Mouse (Mus musculus) c-Kit-positive CD71-negative TER-119-negative erythroid progenitor cells, embryonic 14.5 days (primary cell): ENCODE measurements around the gene Vav2.

Experiments used
- DNase-seq: peaks from one replicate; pipeline ENCODE4 v3.0.0-alpha.2; 2013; ENCODE audit warnings: low read depth

Vav2 gene

DNA sequence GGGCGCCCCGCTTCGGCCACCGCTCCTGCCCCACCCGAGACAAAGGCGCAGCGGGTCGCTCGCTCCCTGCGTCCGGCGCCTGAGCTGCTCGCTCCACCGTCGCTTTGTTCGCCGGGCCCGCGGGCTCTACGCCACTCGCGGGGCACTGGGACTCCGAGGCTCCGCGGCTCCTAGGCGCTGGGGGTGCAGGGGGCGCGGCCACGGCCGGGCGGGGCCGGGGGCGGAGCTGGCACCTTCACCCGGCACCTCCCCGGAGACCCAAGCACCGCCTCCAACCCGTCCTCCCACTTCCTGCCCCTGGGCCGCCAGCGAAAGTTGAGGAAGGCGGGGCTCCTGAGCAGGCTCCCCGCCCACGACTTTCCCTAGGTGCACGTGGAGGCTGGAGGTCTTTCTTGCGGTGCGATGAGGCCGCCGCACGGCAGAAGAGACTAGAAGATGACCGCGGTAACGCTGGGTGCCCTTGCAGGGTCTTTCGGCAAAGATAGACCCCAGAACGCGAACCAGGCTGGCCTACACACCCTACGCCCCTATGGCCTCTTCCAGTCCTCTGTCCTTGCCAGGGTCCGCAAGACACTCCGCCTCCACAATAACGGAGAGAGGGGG, at the start of gene Vav2:
Gene Vav2 (minus strand): TSS at position 179 of the 603 bp plus-strand sequence.
- DNase-seq, result peak; percentile 90

DNA sequence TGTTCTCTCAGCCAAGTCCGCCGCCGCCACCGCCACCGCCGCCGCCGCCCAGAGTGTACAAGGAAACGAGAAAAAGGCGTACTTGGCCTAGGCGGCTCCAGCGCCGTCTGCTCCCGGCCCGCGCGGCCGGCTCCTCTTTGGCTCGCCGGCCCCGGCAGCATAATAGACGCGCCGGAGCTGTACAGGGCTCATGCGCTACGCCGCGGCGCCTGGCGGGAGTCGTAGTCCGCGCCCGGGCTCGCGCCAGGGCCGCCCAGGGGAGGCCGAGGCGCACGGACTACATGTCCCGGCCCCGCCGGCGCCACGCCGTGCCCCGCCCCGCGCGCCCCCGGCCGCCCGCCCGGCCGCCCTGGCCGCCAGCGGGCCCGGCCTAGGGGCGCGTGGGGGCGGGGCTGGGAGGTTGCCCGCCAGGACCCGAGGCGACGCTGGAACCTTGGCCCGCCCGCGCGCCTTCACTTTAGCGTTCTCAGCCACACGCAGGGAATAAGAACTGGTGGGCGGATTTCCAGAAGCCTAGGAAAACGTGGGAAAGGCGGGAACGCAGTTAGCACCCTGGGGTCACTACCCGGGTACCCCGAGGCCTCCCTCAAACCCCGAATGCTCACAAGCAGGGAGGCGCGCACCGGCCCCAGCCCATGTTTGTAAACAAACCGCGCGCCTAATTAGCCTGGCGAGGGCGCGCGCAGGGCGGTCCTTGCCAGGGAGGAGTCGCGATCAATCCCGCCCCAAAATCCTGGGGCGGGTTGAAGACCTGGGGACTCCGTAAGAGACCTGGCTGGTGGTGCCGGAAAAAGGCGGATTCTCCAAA, 48.9 kb upstream of the Vav2 start:
- DNase-seq, result peak; percentile 79

DNA sequence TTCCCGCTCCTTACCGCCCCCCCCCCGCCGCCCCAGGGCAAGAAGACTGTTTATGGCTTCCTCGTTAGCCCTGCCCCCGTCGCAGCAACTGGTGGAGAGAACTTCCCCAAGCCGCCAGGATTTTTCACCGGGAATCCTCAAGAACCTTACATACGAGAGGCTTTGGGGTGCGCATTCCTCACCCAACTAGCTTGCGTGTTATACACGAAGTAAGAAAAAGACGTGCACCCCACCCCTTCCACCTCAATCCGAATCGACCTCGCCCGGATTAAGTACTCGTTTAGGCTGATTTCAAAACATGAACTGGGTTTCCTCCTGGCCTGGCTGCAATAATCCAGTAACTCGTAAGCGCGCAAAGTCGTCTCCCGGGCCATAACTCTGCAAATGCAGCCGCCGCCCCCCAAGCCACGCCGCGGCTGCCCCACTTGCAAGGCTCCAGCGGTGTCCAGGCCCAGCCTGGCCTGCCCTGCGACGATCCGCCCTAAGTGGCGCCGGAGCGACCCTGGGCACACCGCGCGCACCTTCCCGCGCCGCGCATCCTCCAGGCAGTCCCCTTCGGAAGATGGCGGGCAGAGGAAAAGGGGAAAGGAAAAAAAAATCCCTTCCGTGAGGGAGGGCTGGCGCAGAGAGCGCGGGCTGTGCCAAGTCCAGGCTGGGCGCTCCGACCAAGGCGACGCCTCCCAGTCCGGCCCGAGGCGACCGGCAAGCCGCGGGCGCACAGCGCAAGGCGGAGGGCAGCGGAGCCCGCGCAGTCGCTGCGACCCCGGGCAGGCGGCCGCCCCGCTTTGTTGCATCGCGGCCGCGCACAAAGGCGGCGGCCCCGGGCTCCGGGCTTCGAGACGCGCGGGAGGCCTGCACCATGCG, 48.0 kb upstream of the Vav2 start:
- DNase-seq, result no peak

DNA sequence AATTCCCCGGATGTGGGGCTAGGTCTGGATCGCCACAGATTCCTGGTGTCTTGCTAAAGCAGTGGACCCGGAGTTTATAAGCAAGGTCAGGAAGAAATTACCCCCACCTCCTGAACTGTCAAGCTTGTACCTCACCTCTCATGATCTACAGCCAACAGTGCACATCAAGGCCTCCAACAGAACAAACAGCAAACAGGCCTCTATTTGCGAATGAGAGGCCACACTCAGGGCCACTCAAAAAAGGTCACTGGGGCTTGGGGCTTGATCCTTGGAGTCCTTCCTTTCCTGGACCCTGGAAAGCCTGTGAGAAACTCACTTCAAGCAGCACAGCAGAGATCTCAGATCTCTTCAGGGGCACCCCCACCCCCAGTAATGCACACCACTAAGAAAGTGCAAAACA, 47.1 kb upstream of the Vav2 start:
- no peak for DNase-seq

GRCm38 (mm10) chr2:27473061-27473765, 46.4 kb upstream of the Vav2 start:
- no peak for DNase-seq

GRCm38 (mm10) chr2:27471170-27471584, 44.3 kb upstream of the Vav2 start:
- DNase-seq, result no peak

GRCm38 (mm10) chr2:27470535-27470934, 43.7 kb upstream of the Vav2 start:
- no peak for DNase-seq

DNA sequence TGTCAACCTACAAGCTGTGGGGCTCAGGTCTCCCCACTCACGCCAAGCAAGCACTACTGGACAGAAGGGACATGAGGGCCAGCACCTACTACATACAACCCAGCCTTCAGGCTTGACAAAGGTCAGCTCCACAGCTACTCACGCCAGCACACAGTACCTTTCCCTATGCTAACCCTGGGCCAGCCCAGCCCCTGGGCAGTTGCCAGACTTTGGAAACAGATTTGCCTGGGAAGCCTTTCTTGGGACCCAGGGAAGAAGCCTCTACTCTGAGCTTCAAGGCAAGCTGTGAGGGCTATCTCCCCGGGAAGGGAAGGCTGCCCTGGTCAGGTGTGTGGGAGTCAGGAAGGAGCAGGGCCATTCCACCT, 43.1 kb upstream of the Vav2 start:
- no peak for DNase-seq

GRCm38 (mm10) chr2:27469292-27469990, 42.6 kb upstream of the Vav2 start:
- no peak for DNase-seq

DNA sequence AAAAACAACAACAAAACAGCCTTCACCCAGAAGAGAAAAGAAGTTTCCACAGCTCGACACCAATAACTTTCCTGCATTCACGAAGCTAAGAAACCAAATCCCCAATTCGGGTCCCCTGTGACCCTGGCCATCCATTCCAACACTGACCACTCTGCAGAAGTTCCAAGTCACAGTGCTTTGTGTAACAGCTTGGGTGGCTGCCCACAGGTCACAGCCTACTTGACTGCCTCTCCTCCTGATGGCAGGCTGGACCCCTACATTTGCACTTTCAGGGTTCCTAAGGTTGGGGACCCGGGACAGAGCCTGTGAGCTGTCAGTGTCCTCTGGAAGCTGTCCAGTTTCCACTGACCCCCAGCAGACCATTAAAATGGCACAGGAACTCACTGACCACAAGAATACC, 36.1 kb upstream of the Vav2 start:
- no peak for DNase-seq

- DNase-seq, result no peak
Observed at GRCm38 (mm10) chr2:27461881-27462660, 35.2 kb upstream of the Vav2 start.

DNA sequence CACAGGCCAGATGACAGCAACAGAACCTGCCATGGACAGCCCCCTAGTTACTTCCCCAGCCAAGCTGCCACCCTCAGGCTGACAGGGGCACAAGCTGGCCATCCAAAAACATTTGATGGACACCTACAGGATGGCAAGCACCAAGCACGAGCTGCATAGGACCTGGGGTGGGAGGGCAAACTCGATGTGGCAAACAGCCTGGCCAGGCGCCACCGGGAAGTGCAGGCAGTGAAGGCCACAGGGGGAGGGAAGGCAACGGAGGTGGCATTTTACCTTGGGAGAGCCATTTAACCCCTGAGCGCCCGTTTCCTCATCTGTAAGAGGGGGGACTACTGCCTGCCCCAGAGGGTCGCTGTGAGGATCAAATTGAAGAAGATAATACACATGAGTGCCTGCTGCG, 33.8 kb upstream of the Vav2 start:
- no peak for DNase-seq

DNA sequence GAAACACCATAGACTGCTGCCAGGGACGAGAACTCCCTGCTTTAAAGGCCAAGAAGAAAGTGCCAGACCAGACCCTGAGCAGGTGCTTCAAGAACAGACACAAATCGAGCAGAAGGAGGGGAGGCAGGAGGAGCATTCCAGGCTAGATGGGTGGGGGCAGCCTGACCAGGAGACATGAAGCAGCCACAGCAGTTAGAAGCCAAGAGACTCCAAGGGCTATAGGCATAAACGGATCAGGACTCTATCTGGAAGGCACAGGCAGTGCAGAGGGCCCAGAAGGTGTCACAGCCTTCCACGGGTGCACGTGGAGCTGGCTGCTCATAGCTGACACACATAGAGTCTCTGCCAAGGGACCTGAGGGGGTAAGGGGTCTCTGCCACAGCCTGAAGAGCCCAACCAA, 33.3 kb upstream of the Vav2 start:
- no peak for DNase-seq

DNA sequence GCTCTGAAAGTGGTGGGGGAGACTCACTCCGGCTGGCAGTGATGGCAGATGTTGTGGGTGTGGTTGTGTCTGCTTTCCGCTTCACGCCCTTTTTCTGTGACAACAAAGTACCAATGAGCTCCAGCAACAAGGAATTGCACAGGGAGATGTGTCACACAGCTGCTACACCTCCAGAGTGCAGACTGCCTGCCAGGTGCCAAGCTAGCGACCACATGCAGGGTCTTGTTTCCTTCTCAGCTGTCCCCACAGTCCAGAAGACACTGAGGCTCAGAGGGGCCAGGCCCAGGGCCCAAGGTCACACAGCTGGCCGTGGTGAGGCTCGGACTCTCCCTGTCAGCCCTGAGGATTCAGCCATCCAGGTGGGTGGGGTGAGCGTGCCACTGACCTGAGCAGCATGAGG, 32.9 kb upstream of the Vav2 start:
- DNase-seq, result no peak

- no peak for DNase-seq
Observed at GRCm38 (mm10) chr2:27450226-27450625, 23.4 kb upstream of the Vav2 start.

DNA sequence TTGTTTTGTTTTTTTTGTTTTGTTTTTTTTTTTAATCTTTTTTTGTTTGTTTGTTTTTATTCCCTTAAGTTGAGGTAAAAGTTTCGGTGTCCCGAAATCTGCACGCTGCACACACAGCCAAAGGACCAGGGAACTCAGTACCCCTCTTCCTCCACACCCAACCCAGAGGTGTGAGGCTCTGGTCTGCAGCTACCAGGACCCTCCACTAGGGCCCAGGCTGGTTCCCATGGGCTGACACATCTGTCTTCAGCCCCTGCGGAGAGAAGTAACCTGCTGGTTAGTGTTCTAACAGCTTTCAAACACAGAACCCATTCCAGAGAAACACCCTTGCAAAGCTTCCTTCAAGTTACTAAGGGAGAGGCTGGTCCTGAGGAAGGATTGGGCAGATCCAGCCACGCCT, 20.9 kb upstream of the Vav2 start:
- no peak for DNase-seq

GRCm38 (mm10) chr2:27446812-27447211, 20.0 kb upstream of the Vav2 start:
- DNase-seq, result no peak

- DNase-seq, result no peak
Observed at GRCm38 (mm10) chr2:27445910-27446309, 19.1 kb upstream of the Vav2 start.

GRCm38 (mm10) chr2:27443450-27443708, 16.5 kb upstream of the Vav2 start:
- DNase-seq, result no peak

GRCm38 (mm10) chr2:27442708-27443449, 16.0 kb upstream of the Vav2 start:
- no peak for DNase-seq
